Mouse (Mus musculus) spleen, adult 12 weeks (tissue): ENCODE measurements at regions not wholly inside any gene's neighbourhood (a gene's known extent, or its start where the extent isn't known, plus 50 kb on each side); places are given as distances from the start of the nearest gene placed in this dataset.

Experiments used
- DNase-seq: peaks from one replicate; pipeline ENCODE4 v3.0.0; 2022; ENCODE audit warnings: low spot score

DNA sequence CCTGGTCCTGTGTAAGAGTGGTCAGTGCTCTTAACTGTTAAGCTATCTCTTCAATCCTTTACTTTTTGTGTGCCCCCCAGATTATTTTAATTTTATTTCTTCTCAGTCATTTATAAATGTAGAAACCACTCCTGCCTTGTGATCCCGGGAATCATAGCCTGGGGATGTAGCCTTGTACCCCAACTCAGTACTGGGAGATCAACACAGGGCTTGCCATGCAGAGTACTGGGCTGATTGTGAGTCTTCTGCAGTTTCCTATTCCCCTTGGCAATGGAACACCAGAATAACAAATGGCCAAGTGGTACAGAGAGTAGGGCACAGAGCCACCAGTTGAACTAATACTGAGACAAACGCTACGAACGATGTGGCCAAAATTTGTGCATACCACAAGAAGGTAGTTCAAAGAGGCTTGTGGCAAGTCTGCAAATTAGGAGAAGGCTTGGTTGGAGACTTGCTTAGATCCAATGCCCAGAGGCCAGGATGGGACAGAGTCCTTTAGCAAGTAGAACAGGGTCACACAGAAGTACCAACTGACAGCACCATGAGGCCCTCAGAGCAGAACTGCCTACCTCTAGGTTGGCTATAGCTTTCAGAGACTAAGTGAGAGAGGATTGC, 151.9 kb downstream of the Qrsl1 start:
- DNase-seq, result no peak

DNA sequence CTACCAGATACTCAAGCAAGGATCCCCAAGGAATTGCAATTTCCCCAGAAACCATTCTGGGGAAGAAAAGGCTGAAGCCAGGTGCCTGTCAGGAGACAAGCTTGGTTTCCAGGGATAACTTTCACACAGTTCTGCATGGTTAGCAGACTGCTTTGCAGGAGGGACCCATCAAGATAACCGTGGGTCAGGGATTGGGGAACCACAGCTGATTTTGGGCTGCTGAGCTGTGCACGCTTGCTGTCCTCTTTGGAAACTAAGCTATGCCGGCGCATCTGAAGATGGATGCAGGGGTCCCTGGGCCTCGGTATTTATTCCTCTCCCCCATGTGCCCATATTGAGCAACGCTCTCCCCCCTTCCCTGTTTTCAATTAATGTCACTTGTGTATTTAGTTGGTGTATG, 151.1 kb downstream of the Qrsl1 start:
- no peak for DNase-seq

GRCm38 (mm10) chr10:43750854-43751253, 150.7 kb downstream of the Qrsl1 start:
- DNase-seq, result no peak

- DNase-seq, result peak; percentile 37
Measured at GRCm38 (mm10) chr10:43751881-43752675, 149.5 kb downstream of the Qrsl1 start.

DNA sequence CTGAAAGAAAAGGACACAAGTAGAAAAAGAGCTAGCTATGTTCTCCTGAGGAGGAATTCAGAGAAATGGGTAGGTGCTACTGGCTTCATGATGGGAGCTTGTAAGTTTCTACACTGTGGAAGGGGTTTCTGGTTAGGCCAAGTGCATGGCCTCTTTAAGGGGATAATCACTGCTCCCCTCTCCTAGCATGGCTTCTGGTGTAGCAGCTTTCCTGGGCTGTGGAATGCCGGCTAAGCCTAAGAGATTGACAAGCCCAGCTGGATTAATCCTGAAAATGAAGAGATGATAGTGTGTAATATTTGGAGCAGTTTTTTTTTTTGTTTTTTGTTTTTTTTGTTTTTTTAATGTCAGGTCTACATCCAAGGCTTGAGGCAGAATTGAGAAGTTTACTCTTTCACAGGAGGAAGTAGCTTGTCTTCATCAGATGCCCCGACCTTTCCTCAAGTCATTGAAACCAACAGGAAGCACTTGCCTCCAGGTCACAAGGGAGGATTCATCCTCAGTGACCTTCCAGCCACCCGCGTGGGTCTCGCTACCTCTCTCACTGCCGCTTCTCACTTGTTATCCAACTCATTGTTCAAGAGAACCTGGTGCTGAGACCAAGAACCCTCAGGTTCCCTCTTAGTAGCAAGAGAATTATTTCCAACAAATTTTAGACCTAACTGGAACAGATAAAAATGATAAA, 144.5 kb downstream of the Qrsl1 start:
- DNase-seq, result no peak

- DNase-seq, result no peak
Measured at GRCm38 (mm10) chr10:43758124-43759025, 143.2 kb downstream of the Qrsl1 start.

- DNase-seq, result no peak
Measured at GRCm38 (mm10) chr10:43759186-43759905, 142.2 kb downstream of the Qrsl1 start.

GRCm38 (mm10) chr10:43759906-43760281, 141.7 kb downstream of the Qrsl1 start:
- no peak for DNase-seq

DNA sequence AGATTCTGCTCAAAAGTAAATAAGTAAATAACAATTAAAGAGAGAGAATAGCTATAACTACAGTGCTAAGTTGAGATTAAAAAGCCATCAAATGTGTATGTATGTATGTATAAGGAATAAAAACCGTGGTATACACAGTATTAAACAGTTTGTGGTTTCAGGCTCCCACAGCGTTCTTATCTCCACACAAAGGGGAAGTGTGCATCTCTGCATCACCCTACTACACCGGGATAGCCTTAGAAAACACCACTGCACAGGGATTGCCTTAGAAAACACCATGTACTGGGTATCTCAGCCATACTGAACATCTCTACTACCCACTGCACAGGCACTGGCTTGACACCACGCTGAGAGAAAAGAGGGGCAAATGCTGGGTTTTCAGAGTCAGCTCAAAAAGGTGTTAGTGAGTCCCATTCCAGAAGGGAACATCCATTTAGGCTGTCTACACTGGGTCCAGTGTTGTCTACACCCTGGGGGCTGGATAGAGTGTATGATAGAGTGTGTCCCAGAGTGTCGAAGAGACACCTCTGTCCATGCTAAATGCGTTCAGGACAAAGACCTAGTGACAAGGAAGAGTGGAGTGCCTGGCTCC, 139.5 kb downstream of the Qrsl1 start:
- no peak for DNase-seq

DNA sequence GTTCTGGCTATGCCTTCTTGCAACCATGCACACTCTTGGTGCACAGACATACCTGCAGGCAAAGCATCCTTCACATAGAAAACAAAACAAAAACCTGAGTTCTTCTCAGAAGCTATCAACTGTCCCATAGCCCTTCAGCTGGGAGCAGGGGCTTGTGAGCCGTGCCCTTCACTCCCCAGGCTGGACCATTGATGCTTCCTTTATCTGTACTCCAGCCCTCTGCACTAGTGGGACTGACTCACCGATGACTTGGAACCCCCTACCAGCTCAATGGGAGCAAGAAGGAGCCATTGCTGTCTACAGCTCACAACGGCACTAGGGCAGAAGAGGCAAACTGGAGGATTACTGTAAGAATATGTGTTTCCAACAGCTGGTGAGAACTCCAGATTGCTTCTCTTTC, 137.0 kb downstream of the Qrsl1 start:
- no peak for DNase-seq

GRCm38 (mm10) chr10:43765275-43765674, 136.3 kb downstream of the Qrsl1 start:
- no peak for DNase-seq

DNA sequence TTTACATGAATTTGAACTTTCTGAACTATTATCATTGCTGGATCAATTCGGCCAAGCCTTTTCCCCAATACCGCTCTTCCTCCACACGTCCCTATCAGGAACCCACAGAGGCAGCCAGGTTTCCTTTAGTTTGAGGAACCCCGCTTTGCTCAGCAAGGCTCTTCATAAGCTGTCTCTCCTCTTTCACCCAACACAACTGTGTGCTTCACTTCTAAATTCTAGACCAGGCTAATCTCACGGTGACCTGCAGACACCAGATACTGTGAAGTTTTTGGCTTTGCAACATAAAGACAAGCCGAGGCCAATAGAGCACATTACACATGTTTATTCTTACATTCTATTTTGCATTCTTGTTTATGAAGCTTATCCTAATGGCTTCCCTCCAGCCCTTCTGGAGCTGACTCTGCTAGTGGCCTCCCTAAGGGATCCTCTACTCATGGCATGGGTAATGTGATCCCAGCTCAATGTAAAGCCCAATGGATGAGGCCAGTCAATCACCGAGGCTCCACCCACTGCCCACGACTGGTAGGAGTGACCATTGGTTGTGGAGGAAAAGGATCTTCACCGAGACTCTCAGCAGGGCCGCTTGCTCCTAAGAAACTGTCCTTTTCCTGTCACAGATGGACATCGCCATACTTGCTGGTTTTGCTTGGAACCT, 135.6 kb downstream of the Qrsl1 start:
- no peak for DNase-seq

GRCm38 (mm10) chr10:43767961-43768726, 133.4 kb downstream of the Qrsl1 start:
- DNase-seq, result no peak

DNA sequence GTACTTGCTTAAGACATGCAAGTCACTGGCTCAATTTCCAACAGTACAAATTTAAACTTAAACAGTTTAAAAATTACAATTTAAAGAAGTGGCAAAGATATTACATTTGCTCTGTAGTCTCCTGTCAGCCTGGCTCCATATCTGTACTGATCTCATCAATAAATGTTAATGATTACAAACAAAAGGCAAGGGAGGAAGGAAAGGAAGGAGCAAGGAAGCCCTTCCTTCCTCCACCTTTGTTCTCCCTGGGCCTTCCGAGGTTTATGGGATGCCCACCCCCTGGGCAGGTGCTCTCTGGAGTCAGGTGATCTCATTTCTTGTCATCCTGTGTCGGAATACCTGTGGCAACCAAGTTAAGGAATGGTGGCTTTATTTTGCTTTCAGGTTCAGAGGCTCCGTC, 132.5 kb downstream of the Qrsl1 start:
- no peak for DNase-seq

GRCm38 (mm10) chr10:43775807-43776206, 125.7 kb downstream of the Qrsl1 start:
- DNase-seq, result no peak

DNA sequence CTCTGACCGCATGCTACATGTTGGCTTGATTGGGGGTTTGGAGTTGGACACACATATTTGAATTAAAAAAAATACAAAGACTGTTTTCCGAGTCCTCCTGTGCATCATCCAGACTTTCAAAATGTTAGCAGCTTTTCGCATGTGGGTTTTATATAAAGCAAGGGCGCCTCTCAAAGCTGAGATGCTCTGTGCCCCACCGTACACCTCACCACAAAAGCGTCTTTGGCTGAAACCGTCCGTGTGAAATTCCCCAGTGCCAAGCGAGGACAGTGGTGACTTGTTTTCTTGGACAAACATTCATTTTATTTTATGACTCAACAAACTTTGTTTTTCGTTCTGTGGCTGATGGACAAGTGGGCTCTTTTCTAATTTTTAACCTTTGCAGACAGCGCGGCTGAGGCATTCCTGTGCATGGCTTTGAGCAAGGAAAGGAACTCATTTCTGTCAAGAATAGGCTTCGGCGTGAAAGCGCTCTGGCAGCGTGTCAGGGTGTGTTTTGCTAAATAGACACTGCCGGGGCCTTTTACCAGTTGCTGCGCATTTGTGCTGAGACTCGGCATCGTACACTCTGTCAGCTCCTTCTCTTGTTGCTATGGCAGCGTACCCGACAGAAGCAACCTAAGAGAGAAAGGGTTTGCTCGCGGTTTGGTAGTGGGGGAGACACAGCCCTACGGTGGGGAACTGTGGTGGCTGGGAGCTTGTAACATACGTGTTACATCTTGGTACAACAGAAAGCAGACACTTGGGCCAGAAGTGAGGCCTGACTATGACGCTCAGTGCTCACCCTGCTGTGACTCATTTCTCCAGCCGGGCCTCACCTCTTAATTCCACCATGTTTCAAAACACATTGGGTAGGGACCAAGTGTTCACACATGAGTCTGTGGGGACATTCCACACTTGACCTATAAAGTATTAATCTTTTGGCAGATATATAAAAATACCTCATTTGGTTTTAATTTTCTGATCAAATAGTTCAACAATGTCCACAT, 123.6 kb downstream of the Qrsl1 start:
- DNase-seq, result no peak

DNA sequence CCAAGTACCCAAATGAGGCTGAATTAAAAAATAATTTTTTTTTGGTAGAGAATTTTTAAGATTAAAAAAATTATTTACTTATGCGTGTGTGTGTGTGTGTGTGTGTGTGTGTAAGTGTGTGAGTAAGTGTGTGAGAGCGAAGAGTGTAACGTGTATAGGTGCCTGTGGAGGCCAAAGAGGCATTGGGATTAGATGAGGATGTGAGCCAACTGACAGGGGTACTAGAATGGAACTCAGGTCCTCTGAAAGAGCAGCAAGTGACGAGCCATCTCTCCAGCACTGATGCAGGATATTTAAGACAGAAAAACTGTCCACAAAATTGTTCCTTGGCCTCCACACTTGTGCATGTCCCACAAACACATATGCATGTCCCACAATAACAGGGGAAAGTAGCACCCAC, 121.0 kb downstream of the Qrsl1 start:
- DNase-seq, result no peak

GRCm38 (mm10) chr10:43783304-43783703, 118.2 kb downstream of the Qrsl1 start:
- DNase-seq, result no peak

DNA sequence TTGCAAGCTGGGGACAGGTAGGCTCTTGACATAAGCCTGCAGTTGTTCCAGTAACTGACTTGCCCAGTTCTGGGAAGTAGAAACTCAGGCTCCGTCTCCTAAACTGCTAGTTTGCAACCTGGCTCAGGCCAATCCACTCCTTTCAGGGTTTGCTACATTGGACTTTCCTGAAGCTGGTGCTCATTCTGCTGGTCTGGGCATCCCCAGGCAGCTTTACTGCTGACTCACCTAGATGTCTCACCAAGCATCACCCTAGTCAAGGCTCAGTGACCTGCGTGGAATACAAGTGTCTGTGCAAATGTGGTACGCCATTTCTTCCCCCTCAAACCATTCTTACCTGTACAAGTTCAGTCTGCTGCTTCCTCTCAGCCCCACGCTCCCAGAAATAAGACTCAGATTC, 110.8 kb downstream of the Qrsl1 start:
- peak; percentile 34 for DNase-seq
